Mouse (Mus musculus) lung, postnatal 0 days (tissue): ENCODE results near the gene Tln2. TPM values are rescaled to one million over a fixed set of nuclear protein-coding genes. Genes with fewer than 3 reads are reported as not detected.

Source experiments
- ATAC-seq: fragments of 200-750 bp; cut with Nextera tagmentation; 2 replicates; pipeline ENCODE4 v1.8.0; 2017; ENCODE audit warnings: moderate library complexity
- DNase-seq: peaks from one replicate; pipeline ENCODE4 v3.0.0-alpha.2; 2016; ENCODE audit warnings: low spot score
- H3K27ac ChIP-seq: fragments of 300-500 bp; sonication (generic); 2 replicates; pipeline ENCODE4 v1.5.1; 2014; ENCODE audit warnings: antibody characterized with exemption, mild to moderate bottlenecking, low read length, mixed read lengths
- H3K27me3 ChIP-seq: fragments of 300-500 bp; sonication (generic); replicated peaks from 2 replicates; pipeline ENCODE4 v1.6.1; 2014; ENCODE audit warnings: low read length, mixed read lengths; ENCODE audit not compliant: insufficient read depth
- H3K36me3 ChIP-seq: fragments of 300-500 bp; sonication (generic); 2 replicates; pipeline ENCODE4 v1.6.1; 2014; ENCODE audit warnings: low read length, mixed read lengths; ENCODE audit not compliant: insufficient read depth
- H3K4me1 ChIP-seq: fragments of 300-500 bp; sonication (generic); 2 replicates; pipeline ENCODE4 v1.6.1; 2014; ENCODE audit warnings: antibody characterized with exemption, low read depth, low read length, mixed read lengths; ENCODE audit not compliant: insufficient read depth
- H3K4me2 ChIP-seq: fragments of 300-500 bp; sonication (generic); replicated peaks from 2 replicates; pipeline ENCODE4 v1.6.1; 2014; ENCODE audit warnings: low read depth, mild to moderate bottlenecking, low read length, moderate library complexity, mixed read lengths
- H3K4me3 ChIP-seq: fragments of 300-500 bp; sonication (generic); 2 replicates; pipeline ENCODE4 v1.5.1; 2014; ENCODE audit warnings: low read depth, low read length
- H3K9ac ChIP-seq: fragments of 300-500 bp; sonication (generic); replicated peaks from 2 replicates; pipeline ENCODE4 v1.6.1; 2014; ENCODE audit warnings: low read depth, mild to moderate bottlenecking
- H3K9me3 ChIP-seq: fragments of 300-500 bp; sonication (generic); 2 replicates; pipeline ENCODE4 v1.6.1; 2016; ENCODE audit warnings: low read length, mixed read lengths
- CTCF ChIP-seq: IDR thresholded peaks from 2 replicates; pipeline ENCODE4 v1.5.1; 2016; ENCODE audit warnings: antibody characterized with exemption, mild to moderate bottlenecking
- EP300 ChIP-seq: IDR thresholded peaks from 2 replicates; pipeline ENCODE4 v1.6.1; 2016; ENCODE audit warnings: antibody characterized with exemption, mild to moderate bottlenecking, control low read depth
- WGBS: fragments of 180-500 bp; shearing (Covaris S2); extraction: QIAGEN DNeasy Blood & Tissue Kit; methylation state at CpG from one replicate; pipeline ENCODE4 v1.1.7; 2014; 5-methylcytosine and 5-hydroxymethylcytosine counted together
- polyA plus RNA-seq: library from polyadenylated mRNA; unstranded; fragments of >200 nt; fragmentation: Nextera tagmentation; extraction: Ambion mirVana; gene quantifications from 2 replicates; pipeline ENCODE4 v1.2.1, GENCODE M21; 2015

Gene Tln2
- polyA plus RNA-seq, 1 experiment from 2014 or later = 9.9 TPM

- WGBS = 90% methylated on average over 6 of the region's 6 CpGs
- no peak for DNase-seq
- no peak overlapping the region for H3K9ac ChIP-seq
- H3K4me3 ChIP-seq = no peak overlapping the region
- H3K27ac ChIP-seq = no peak overlapping the region
- no peak overlapping the region for H3K4me2 ChIP-seq
- ATAC-seq = no peak
- no peaks in the 10 kb centered on the region for H3K4me1 ChIP-seq
- H3K36me3 ChIP-seq = no peaks in the 10 kb centered on the region
- H3K27me3 ChIP-seq = peaks cover 13% of the 10 kb centered on the region; the same call in 1 of the 2 replicates
- H3K9me3 ChIP-seq = no peaks in the 10 kb centered on the region
- TF ChIP-seq CTCF (no peak), EP300 (no peak)
Observed at GRCm38 (mm10) chr9:67276446-67276845, 283.1 kb downstream of the Tln2 start.

GRCm38 (mm10) chr9:67274296-67274695 is 285.2 kb downstream of the Tln2 start:
- DNase-seq (peak; percentile 59), ATAC-seq (peak; percentile 61)
- Histone ChIP-seq H3K4me1 (no peaks in the 10 kb centered on the region; the same call in 1 of the 2 replicates), H3K27ac (no peak overlapping the region), H3K27me3 (peaks cover 13% of the 10 kb centered on the region; the same call in 1 of the 2 replicates), H3K4me2 (no peak overlapping the region), H3K4me3 (no peak overlapping the region), H3K9ac (no peak overlapping the region), H3K36me3 (no peaks in the 10 kb centered on the region), H3K9me3 (no peaks in the 10 kb centered on the region)
- TF ChIP-seq CTCF (peak; percentile 89), EP300 (no peak)
- WGBS = 39% methylated on average over 3 of the region's 3 CpGs

GRCm38 (mm10) chr9:67273362-67273761 is 286.1 kb downstream of the Tln2 start:
- Histone ChIP-seq H3K27ac (no peak overlapping the region), H3K9me3 (no peaks in the 10 kb centered on the region), H3K4me2 (no peak overlapping the region), H3K4me1 (no peaks in the 10 kb centered on the region; the same call in 1 of the 2 replicates), H3K9ac (no peak overlapping the region), H3K27me3 (peaks cover 13% of the 10 kb centered on the region; the same call in 1 of the 2 replicates), H3K36me3 (no peaks in the 10 kb centered on the region), H3K4me3 (no peak overlapping the region)
- TF ChIP-seq CTCF (peak; percentile 49), EP300 (no peak)
- ATAC-seq (no peak), DNase-seq (no peak)

- ATAC-seq (peak; percentile 40), DNase-seq (peak; percentile 46)
- Histone ChIP-seq H3K27ac (no peak overlapping the region), H3K4me2 (no peak overlapping the region), H3K4me1 (peaks cover 3% of the 10 kb centered on the region; the same call in 1 of the 2 replicates), H3K4me3 (no peak overlapping the region), H3K27me3 (0 out of 2 replicates have a peak, but pooled peaks cover 4% of the 10 kb centered on the region), H3K9me3 (no peaks in the 10 kb centered on the region), H3K9ac (no peak overlapping the region), H3K36me3 (no peaks in the 10 kb centered on the region)
- no peak for TF ChIP-seq CTCF
- 0 out of 2 replicates have a peak, but pooled peaks have one; percentile 6 for TF ChIP-seq EP300
- 38% methylated on average over 7 of the region's 7 CpGs for WGBS
Observed at GRCm38 (mm10) chr9:67270734-67271133, 288.8 kb downstream of the Tln2 start.

GRCm38 (mm10) chr9:67270061-67270595 is 289.4 kb downstream of the Tln2 start:
- no peak overlapping the region for H3K27ac ChIP-seq
- 0 out of 2 replicates have a peak, but pooled peaks cover 4% of the 10 kb centered on the region for H3K27me3 ChIP-seq
- no peak overlapping the region for H3K4me3 ChIP-seq
- H3K9me3 ChIP-seq = no peaks in the 10 kb centered on the region
- H3K4me2 ChIP-seq = no peak overlapping the region
- no peak for TF ChIP-seq CTCF
- TF ChIP-seq EP300 = no peak
- peak; percentile 31 for DNase-seq
- ATAC-seq = no peak
- peaks cover 9% of the 10 kb centered on the region; the same call in 1 of the 2 replicates for H3K4me1 ChIP-seq
- H3K9ac ChIP-seq = no peak overlapping the region
- WGBS = 40% methylated on average over 7 of the region's 7 CpGs
- H3K36me3 ChIP-seq = no peaks in the 10 kb centered on the region

GRCm38 (mm10) chr9:67267276-67267990 is 292.1 kb downstream of the Tln2 start:
- 0 out of 2 replicates have a peak, but pooled peaks cover 3% of the 10 kb centered on the region for H3K27me3 ChIP-seq
- no peaks in the 10 kb centered on the region for H3K36me3 ChIP-seq
- peaks cover 9% of the 10 kb centered on the region; the same call in 1 of the 2 replicates for H3K4me1 ChIP-seq
- ATAC-seq = no peak
- no peak overlapping the region for H3K4me2 ChIP-seq
- H3K9me3 ChIP-seq = no peaks in the 10 kb centered on the region
- H3K4me3 ChIP-seq = no peak overlapping the region
- WGBS = 83% methylated on average over 8 of the region's 8 CpGs
- TF ChIP-seq EP300 (no peak), CTCF (no peak)
- no peak overlapping the region for H3K27ac ChIP-seq
- H3K9ac ChIP-seq = no peak overlapping the region
- DNase-seq = no peak
